Mouse (Mus musculus): ENCODE measurements at regions not wholly inside any gene's neighbourhood (a gene's known extent, or its start where the extent isn't known, plus 50 kb on each side); places are given as distances from the start of the nearest gene placed in this dataset.

GRCm38 (mm10) chr6:94750228-94751100 is 50.5 kb upstream of the Lrig1 start:
- Histone ChIP-seq H3K27ac (ENCODE audit: insufficient read depth, low read depth, low read length) (no peak overlapping the region), H3K4me1 (ENCODE audit: control insufficient read depth, insufficient read depth, insufficient read length, low read length) (peaks cover 13% of the 10 kb centered on the region; the same call in 1 of the 2 replicates), H3K4me3 (ENCODE audit: low read depth, low read length) (no peak overlapping the region), H3K27me3 (ENCODE audit: control insufficient read depth, insufficient read depth, low read length) (no peaks in the 10 kb centered on the region), H3K36me3 (ENCODE audit: control insufficient read depth, insufficient read depth, low read length) (no peaks in the 10 kb centered on the region)
- 76% methylated on average over 13 of the region's 13 CpGs for WGBS
- TF ChIP-seq POLR2A (IDR thresholded peaks at IDR 0.05; ENCODE audit: low read depth, low read length): no peak
- no peak for TF ChIP-seq CTCF (IDR thresholded peaks at IDR 0.05; ENCODE audit: extremely low read depth, insufficient read length, insufficient replicate concordance, low read depth, low read length)

All from small intestine, adult 2 months (tissue).